Mouse (Mus musculus) layer of hippocampus, adult 9-11 months (tissue): ENCODE data around the gene Vash2.
A peak's percentile ranks its signal among the peaks of the same experiment; 100 is the strongest.
"Not testable (repeated sequence)": the region's sequence is repeated elsewhere in the genome, so short reads cannot be mapped to it uniquely, and the experiment has no call there.

Experiments
- DNase-seq: peaks from one replicate; pipeline ENCODE4 v3.0.0; 2022

The Vash2 gene

DNA sequence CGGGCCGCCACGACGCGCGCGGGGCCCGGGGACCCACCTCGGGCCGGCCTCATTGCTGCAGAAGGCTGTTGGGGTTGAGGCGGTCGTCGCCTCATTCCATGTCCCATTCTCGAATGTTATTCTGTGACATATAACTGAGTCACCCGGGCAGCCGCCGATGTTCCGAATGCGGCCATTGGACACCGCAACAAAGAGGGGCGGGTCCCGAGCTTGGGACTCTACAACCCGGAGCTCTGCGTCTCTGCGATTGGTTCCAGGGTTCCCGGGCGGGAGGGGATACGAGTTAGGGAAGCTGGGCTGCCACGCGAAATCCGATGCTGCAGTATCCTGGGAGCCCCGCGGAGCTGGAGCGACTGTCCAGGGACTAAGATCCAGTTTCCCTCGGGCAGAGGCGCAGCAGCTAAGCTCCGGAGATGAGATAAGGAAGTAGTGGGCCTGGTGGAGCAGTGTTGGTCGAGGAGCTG lies at the start of gene Vash2:
TSS of gene Vash2 (minus strand) at position 197 of the 464 bp plus-strand sequence.
- peak; percentile 77 for DNase-seq

DNA sequence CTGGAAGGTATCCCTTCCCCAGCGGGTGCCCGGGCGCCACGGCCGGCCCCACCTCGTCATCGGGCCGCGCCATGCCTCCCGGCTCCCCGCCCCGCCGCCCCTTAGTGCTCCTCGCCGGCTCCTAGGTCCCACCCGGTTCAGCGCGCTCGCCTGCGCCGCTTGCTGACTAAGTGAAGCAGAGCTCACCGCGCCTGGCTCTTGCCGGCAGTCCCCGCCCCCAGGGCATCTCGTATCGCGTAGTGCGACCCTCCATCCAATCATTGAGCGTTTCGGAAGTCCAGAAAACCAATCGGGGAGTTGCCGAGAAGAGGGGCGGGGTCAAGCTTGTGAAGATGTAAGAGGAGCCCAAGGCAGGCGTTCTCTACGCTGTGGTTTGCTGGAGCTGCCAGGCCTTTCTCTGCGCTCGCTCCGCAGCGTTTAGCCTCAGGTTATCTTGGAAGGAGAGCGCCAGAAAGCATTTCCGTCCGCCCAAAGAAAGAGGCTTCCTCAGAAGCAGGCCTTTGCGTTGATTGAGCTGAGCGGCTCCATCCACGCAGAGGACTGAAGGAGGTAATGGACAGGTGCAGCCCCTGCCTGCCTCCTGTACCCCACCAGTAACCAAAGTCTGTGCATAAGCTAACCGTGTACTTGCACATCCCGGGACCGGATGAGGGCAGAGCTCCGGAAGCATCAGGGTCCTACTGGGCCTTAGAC lies 47.1 kb upstream of the Vash2 start, which contains the start of gene Flvcr1:
TSS of gene Flvcr1 (minus strand) at position 138 of the 693 bp plus-strand sequence.
- DNase-seq, result peak; percentile 99

DNA sequence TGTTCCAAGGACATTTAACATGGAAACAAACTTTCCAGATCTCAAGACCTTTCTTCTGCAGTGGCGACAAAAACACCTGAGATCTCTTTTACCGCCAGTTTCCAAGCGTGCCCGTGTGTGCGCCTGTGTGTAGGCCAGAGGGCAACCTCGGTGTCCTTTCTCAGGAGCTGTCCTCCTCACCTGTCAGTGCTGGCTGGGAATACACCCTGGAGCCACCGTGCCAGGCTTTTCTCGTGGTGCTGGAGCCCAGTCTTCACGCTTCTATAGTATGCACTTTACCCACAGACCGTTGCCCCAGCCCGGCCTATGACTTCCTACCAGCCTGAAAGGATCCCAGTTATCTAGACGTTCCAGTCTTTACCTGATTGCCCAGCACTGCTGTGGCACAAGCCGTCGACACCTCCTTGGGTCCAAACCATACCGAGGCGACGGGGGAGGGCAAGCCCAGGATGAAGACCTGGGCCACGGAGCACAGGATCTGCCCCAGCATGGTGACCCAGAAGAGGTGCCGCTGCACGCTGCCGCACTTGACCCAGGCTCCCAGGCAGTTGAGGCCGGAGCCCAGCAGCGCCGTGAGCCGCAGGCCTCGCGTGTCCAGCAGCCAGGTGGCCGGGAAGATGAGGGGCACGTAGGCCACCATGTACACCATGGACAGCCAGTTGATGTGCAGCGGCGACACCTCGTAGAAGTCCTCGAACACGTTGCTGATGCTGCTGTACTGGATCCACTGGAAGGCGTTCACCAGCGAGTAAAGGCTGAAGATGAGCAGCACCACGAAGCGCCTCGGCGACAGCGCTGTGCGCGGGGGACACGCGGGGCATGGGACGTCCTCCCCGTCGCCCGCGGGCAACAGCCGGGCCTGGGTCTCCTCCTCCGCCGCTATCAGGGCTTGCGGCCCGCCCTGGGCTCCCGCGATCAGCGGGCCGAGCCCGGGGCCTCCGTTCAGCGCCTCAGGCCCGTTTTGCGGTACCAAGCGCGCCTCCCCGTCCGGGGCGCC lies 46.2 kb upstream of the Vash2 start:
- peak; percentile 23 for DNase-seq

DNA sequence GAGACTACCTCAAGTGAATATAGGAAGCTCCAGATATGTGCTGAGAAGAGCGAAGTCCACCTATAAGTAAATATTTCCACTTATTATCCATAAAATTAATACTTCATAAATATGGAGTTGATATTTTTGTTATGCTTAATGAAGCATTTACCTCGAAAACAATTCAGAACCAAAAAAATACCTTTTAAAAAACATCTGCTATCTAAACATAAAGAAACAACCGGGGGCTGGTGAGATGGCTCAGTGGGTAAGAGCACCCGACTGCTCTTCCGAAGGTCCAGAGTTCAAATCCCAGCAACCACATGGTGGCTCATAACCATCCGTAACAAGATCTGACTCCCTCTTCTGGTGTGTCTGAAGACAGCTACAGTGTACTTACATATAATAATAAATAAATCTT lies 44.7 kb upstream of the Vash2 start:
- DNase-seq, result not testable (repeated sequence)

DNA sequence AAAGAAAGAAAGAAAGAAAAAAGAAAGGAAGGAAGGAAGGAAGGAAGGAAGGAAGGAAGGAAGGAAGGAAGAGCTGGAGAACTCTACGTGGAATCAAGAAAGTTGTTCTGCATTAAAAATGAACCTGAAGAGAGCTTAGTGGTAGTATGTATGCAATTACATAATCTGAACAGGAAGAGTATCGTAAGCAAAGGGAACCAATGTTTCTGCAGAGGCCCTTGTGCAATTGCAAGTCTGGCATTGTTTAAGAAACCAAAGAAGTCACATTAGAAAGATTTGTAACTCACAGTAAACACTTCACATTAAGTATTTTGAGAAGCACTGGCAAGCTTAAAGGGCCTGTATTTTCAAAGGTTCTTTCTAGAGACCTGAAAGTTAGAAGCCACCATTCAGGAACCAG lies 44.0 kb upstream of the Vash2 start:
- DNase-seq, result no peak

DNA sequence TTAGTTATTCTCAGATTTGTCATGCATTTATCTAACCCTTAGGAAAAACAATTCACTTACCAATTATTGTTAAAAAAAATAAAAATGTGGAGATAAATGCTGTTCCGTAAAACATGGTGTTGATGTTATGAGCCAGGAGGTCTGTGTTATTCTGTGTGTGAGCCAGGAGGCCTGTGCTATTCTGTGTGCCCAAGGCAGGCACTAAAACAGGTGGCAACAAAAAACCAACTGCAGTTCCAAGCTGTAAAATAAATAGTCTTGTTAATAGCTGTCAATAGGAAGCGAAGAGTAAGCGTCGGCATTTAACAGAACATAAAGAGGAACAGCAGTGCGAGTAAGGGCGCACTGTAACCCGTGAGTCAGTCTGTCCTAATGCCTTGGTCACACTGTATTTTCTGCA lies 41.9 kb upstream of the Vash2 start:
- DNase-seq, result peak; percentile 42

DNA sequence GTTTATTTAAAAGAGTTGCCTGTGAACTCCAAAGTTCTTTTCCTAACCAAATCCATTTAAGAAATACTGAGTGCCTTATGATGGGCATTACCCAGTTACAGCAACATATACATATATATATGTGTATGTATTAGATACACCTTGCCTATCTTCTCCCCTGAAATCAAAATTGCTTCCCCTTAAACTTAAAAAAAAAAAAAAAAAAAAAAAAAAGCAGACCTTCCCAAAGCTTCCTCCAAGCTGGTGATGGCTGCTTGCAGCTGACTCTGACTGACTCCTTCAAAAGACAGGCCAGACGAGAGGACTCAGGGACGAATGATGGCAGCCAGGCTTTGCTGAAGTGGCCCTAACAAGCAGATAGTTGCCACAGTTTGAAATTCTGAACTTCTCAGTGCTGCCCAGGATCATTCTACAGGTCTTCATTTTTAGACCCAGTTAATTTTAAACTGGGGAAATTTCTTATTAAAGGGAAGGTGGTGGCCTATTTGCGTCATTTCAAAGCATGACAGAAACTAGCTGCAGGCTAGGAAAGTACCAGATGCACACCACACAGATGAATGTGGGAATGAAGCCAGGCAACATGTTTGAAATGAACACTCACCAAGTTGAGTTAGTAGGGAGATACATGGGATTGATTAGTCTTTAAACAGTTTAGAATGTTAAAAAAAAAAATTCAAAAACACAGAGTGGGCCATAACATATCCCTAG lies 41.3 kb upstream of the Vash2 start:
- peak; percentile 40 for DNase-seq

DNA sequence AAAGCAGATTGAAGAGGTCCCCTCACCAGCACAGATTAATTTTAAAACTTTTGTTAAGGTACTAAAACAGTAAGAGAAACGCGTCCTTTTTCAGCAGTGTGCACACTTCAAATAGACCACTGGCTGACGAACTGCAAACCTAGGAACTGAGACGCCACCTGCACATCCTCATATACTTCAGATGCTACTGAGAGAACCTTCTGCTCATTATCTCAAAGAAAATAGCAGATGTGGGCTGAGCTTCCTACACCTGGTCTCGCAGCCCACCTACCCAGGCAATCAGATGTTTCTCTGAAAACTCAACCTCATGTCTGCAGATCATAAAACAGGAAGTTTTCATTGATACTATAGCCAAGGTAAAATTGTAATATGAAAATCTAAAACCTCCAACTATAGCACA lies 40.7 kb upstream of the Vash2 start:
- no peak for DNase-seq

DNA sequence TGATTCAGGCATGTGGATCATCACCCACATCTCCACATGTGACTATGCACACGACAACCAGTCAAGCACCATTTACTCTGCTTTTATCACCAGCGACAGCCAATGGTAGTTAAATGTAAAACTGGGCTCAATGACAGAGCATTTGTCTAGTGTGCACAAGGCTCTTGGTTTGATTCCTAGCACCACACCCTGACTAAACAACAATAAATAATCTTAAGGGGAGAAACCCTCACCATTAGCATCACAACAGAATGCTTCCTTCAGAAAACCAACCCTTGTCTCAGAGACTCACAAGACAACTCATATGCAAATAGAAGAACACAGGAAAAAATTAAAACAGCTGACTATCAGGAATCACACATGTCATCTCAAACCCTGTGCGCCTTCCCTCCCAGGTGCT lies 35.2 kb upstream of the Vash2 start:
- no peak for DNase-seq

DNA sequence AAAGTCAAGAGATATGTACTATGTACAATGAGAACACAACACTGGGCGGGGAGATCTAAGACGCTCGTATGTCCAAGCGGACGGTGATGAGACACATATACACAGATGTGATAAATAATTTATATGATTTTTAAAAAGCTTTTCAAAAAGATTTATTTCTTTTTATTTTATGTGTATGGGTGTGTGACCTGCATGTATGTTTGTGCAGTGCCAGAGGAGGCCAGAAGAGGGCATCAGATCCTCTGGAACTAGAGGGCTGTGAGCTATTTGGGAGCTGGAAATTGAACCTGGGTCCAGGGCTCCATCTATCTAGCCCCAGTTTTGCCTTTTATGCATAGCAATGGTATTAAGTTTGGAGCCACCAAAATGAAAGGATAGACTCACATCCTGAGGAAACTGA lies 29.6 kb upstream of the Vash2 start:
- DNase-seq, result no peak

DNA sequence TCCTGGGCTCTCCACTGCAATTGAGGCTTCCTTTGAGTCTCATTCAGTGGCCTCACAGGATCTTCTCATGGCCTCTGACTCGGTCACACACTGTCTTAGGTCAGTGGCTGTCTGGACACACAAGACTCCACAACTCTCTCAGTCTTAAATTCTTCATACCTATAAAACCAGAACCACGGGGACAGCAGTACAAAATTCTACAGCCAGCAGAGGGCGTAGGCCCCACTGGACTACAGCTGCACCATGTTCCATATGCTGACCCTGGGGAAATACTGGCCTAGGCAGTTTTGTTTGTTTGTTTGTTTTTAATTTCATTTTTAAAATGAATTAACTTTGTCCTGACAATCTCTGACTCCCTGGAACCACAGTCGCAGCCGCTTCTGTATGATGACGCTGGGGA lies 23.1 kb upstream of the Vash2 start:
- DNase-seq, result no peak

DNA sequence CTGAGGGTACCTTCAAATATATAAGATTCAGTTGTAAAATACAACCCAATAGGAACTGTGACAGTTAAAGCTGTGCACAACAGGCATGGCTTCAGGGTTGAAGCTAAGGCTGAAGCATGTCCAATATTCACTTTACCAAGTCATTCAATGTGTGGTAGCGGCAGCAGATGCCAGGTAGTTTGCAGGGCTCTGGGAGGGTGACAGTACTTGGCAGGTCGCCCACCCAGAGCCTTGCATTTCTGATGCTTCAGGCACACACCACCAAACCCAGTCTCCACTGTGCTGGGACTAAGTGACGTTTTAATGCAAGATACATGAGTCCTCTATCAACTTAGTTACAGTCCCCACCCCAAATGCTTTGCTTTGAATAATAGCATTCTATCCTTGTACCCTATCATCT lies 21.6 kb upstream of the Vash2 start:
- DNase-seq, result no peak

DNA sequence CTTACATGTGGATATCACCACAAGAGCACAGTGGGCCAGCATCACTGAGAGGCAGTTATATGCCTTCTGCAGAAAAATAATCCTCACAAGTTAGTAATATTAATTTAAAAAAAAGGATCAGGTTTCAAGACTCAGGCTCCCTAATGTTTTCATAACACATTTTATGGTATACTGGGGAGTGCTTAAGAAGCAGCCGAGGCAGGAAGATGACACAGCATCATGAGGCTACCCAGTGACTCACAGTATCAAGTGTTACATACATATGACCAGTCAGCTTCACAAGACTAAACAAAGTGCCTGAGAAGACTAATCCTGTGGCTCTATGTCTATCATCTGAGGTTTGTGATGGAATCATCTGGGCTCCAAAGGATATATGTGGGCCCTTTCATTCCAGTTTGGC lies 18.9 kb upstream of the Vash2 start:
- DNase-seq, result no peak

DNA sequence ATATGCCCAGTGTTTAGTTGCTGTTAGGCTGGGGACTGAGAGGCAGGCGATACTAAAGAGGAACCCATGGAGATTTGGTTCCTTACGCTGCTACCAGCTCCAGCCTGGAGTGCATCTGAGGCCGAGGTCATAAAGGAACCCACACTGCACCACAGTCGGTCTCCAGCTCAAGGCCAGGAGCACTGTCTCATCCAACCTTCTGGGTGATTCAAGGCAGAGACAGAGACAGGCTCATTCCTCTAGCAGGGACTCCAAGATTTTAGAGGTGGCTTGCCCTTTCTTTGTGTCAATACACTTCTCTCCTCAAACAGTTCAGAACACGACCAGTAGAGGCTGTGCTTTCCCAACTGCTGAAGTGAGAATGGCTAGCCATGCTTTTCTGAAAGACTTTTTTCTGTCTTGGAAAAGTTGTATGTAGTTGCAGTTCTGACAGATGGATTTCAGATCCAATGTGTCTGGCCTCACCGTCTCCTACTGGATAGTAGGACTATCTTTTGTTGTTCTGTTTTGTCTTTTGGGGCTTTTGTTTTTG lies 17.3 kb upstream of the Vash2 start:
- no peak for DNase-seq

DNA sequence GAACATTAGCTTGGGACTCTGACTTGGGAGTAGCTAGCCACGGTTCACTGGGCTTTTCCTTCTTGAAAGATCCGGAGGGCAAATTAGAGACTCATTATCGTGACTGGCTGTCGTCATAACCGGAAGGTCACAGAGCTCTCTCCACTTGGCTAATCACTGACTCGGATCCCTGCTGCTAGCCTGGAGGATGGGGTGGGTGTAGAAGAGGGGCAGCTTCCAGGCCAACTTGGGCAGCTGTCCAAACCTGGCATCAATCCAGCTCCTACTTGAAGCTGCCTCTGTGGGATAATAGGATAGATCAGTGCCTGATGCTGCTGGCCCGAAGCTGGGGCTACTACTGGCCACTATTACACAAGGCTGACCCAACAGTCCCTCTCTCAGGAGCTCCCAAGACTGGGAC lies 16.5 kb upstream of the Vash2 start:
- DNase-seq, result peak; percentile 37

DNA sequence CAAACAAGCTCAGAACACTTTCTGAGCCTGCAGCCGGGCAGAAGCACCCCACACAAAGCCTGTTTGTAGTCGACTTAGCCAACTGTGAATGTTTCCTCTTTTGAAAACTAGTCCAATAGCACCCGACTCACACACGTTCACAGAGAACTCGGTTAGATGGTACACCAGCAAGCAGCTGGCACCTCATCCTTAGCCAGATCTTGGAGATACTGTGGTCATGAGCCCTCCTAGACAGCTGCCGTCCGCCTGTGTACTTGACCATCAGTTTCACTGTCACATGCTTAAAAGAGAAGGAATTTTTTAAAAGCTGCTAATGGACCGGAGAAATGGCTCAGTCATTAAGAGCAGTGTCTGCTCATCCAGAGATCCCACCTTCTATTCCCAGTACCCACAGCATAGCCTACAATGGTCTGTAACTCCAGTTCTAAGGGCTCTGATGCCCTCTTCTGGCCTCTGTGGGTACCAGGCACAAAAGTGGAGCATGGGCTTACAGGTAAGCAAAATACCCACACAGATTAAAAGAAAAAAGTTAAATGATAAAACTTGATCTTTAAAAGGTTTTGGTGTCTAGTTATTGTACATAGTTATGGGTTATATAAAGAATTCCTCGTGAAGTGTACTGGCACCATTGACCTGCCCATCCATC lies 10.5 kb upstream of the Vash2 start:
- DNase-seq, result no peak

DNA sequence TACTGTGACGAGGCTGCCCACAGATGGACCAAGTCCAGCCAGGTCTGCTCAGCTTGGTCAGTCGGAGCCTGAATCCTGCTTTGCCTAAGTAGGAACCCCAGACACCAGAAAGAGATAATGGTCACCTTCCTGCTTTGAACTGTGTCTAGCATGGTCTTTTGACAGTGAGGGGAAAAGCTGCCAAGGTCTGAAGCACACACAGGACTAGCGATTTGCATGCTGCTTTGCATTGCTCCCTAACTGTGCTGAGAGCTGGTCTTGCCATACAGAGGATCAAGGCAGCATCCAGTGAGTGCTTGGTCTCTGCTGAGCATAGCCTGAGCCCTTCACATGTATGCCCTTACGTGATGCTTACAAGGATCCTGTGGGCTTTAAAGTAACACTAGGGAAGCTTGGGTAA lies 2.3 kb upstream of the Vash2 start:
- DNase-seq, result no peak

DNA sequence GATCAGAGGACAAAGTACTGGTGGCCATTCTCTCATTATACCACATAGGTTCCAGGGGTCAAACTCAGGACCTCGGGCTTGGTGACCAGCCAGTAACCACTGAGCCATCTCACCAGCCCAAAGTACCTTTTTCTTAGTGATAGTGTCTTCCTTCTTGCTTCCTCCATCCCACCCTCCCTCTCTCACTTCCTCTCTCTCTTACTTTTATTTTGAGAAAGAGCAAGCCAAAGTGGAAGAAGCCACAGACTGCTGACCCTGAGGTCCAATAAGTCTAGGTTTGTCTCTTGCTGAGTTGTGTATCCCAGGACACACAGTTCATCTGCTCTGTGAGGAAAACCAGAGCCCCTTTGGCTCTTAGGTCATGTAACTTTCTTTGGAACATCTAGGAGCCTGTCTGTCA lies 1.4 kb upstream of the Vash2 start:
- no peak for DNase-seq

DNA sequence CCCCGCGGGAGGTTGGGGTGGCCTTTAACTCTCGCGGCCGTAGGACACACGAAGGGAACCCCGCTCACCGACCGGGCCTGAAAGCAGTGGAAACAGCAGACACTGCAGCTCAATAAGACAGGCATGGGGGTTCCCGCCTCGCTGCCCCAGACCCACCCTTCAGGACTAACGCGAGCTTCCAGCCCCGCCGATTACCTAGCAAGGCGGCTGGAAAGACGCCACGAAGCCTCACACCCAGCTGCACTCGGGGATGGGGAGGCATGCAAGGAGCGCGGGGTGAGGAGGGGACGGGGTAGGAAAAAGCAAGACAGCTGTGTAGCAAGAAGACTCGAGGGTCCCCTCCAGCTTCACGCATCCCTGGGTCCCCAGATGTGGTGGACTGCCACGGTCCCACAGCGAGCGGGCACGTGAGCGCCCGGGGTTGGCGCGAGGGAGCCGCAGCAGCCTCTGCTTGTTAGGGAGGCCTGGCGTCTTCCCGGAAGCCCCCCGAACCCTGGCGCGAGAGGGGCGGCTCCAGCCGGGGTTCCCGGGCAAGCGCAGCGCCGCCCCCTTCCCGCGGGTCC lies 504 bp downstream of the Vash2 start:
- no peak for DNase-seq

DNA sequence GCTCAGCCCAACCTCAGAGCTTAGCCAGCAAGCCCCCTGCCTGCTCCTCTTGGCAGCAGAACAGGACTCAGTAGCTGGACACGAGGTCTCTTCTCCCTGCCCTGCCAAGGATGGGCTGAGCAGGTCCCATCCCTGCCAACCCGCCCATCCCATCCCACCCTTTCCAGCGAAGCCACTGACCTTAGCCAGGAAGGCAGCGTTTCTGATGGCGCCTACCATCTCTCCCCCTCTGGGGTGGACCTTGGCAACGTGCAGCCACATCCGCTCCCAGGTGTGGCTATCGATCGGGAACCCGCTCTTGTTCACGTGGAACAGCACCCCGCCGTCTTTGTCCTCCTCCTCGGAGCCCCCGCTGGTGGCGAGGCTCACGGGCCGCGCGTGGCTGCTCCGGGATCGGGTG lies 1.1 kb downstream of the Vash2 start:
- DNase-seq, result no peak

DNA sequence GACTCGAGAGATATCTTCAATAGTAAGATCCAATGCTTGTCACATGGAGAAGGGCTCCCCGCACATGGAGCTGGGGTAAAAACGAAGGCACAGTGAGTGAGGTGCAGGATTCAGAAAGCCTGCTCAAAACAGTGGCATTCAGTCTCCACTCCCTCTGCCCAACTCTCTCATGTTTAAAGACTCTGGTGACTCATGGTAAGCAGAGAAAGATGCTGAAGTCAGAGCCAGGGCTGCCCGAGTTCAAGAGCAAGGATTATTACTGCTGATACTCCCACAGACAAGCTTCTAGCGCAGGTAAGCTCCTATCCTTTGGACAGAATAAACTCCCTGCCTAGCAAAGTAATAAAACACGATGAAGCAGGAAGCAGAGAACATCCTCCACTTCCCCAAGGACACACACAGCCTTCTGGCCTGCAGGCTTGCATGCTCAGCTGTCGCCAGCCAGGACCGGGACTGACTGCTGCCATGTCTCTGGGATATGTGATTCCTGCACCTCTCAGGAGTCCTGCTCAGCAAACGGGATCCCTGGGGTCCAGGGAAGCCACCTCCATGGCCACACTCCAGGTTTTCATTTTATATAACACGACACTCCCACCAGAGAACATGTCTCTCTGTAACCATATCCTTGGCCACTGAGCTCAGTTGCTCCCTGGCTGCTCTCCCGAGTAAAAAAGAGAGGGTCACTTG lies 2.1 kb downstream of the Vash2 start:
- DNase-seq, result no peak

DNA sequence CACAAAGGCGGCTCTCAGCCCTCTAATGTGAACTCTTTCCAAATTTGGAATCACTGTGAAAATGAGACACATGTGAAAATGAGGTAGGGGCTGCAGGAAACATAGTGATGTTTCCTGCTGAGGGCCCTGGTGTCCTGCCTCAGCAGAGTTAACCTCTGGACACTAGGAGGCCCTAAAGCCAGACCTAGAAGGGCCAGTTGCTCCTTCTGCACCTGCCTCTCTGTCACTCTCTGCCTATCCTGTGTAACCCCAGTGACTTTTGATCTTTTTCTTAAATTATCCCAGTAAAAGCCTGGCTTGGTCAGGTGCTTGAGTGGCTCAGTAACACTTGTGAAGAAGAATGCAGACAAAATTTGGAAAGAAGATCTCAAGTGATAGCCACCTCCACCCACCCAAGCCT lies 4.3 kb downstream of the Vash2 start:
- no peak for DNase-seq
